ENCODE assay signal across 8 mouse cellular contexts in the genomic region with DNA sequence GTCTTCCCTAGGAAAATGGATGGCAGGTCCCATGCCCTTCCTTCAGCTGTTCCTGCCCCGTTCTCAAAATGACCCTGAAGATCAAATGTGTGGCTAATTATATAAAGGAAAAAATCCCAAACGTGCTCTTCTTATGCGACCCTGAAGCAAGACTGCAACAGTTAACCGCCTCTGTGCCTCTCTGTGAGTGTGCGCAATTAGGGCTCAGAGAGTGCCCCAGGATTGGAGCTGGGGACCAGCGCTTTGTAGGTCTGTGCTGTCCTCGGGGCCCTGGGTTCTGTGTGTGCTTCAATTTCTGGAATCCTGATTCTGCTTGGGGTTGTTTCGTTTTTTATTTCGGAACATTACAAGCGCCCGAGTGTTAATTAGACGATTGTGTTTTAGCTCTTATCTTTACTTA. TPM values are rescaled to one million over a fixed set of nuclear protein-coding genes. Genes with fewer than 3 reads are reported as not detected.
DNase-seq lines count a peak whose midpoint lies in the region; ATAC-seq and TF ChIP-seq lines count a peak whose summit lies in the region.

No protein-coding gene starts in this region.

- intact Hi-C loops in left cerebral cortex, postnatal 4 days (cut with DNase I): no loop called here

- H3K4me3 ChIP-seq in lung, embryonic 14.5 days (ENCODE audit: low read depth, low read length): peak overlapping the region; percentile 33
- H3K4me3 ChIP-seq in embryonic fibroblast, embryonic 13.5 days (ENCODE audit: insufficient read depth, low read length): peak overlapping the region; percentile 22
- peak overlapping the region; percentile 38 for H3K4me3 ChIP-seq in limb, embryonic 11.5 days (ENCODE audit: low read depth, low read length)
- peak overlapping the region; percentile 32 for H3K4me3 ChIP-seq in neural tube, embryonic 15.5 days (replicated peaks)

- WGBS in lung, embryonic 14.5 days: 11% methylated on average over 12 of the region's 12 CpGs
- WGBS in limb, embryonic 11.5 days: 8% methylated on average over 12 of the region's 12 CpGs
- 14% methylated on average over 12 of the region's 12 CpGs for whole genome bisulfite sequencing in neural tube, embryonic 15.5 days

- H3K4me1 ChIP-seq in lung, embryonic 14.5 days (ENCODE audit: insufficient read depth): 0 out of 2 replicates have a peak, but pooled peaks cover 7% of the 10 kb centered on the region
- no peaks in the 10 kb centered on the region for H3K4me1 ChIP-seq in embryonic fibroblast, embryonic 13.5 days (ENCODE audit: control insufficient read depth, insufficient read depth, low read length)
- H3K4me1 ChIP-seq in limb, embryonic 11.5 days (ENCODE audit: control insufficient read depth, insufficient read depth, low read length): no peaks in the 10 kb centered on the region
- peaks cover 9% of the 10 kb centered on the region for H3K4me1 ChIP-seq in neural tube, embryonic 15.5 days

- no peak for TF ChIP-seq CTCF in lung, embryonic 14.5 days (IDR thresholded peaks at IDR 0.05; ENCODE audit: low read depth)
- no peak for TF ChIP-seq CTCF in embryonic fibroblast, embryonic 13.5 days (IDR thresholded peaks at IDR 0.05; ENCODE audit: borderline replicate concordance, insufficient read depth, low read length)

- TF ChIP-seq POLR2A in embryonic fibroblast, embryonic 13.5 days (IDR thresholded peaks at IDR 0.05; ENCODE audit: low read depth, low read length): no peak

- peak; percentile 71; the same call in 1 of the 2 replicates for ATAC-seq in lung, embryonic 14.5 days (ENCODE audit: insufficient read depth)
- ATAC-seq in limb, embryonic 11.5 days (ENCODE audit: insufficient number of reproducible peaks, low FRiP score, low TSS enrichment, low read depth): no peak
- ATAC-seq in neural tube, embryonic 15.5 days (ENCODE audit: low FRiP score): no peak

- no peak overlapping the region for H3K27ac ChIP-seq in lung, embryonic 14.5 days (ENCODE audit: low read depth)
- no peak overlapping the region for H3K27ac ChIP-seq in embryonic fibroblast, embryonic 13.5 days (ENCODE audit: insufficient read depth, low read length)
- no peak overlapping the region for H3K27ac ChIP-seq in limb, embryonic 11.5 days (replicated peaks; ENCODE audit: low read depth, low read length)
- no peak overlapping the region for H3K27ac ChIP-seq in neural tube, embryonic 15.5 days (replicated peaks)

- H3K9ac ChIP-seq in lung, embryonic 14.5 days: peak overlapping the region; percentile 42
- H3K9ac ChIP-seq in limb, embryonic 11.5 days (ENCODE audit: low read length): peak overlapping the region; percentile 52; the same call in 1 of the 2 replicates
- no peak overlapping the region; the same call in 1 of the 2 replicates for H3K9ac ChIP-seq in neural tube, embryonic 15.5 days (replicated peaks)

- H3K27me3 ChIP-seq in lung, embryonic 14.5 days (ENCODE audit: insufficient read depth, low read length): no peaks in the 10 kb centered on the region
- H3K27me3 ChIP-seq in limb, embryonic 11.5 days (ENCODE audit: control insufficient read depth, insufficient read depth, low read length): no peaks in the 10 kb centered on the region
- no peaks in the 10 kb centered on the region for H3K27me3 ChIP-seq in neural tube, embryonic 15.5 days (replicated peaks)

- H3K36me3 ChIP-seq in lung, embryonic 14.5 days (ENCODE audit: insufficient read depth): no peaks in the 10 kb centered on the region
- no peaks in the 10 kb centered on the region for H3K36me3 ChIP-seq in limb, embryonic 11.5 days (ENCODE audit: control insufficient read depth, insufficient read depth, low read length)
- H3K36me3 ChIP-seq in neural tube, embryonic 15.5 days: no peaks in the 10 kb centered on the region

- no peaks in the 10 kb centered on the region for H3K9me3 ChIP-seq in lung, embryonic 14.5 days (ENCODE audit: low read depth, low read length)
- H3K9me3 ChIP-seq in limb, embryonic 11.5 days (ENCODE audit: control insufficient read depth, low read length): no peaks in the 10 kb centered on the region
- no peaks in the 10 kb centered on the region for H3K9me3 ChIP-seq in neural tube, embryonic 15.5 days (replicated peaks)

- H3K4me2 ChIP-seq in lung, embryonic 14.5 days: peak overlapping the region; percentile 69
- H3K4me2 ChIP-seq in limb, embryonic 11.5 days (ENCODE audit: low read depth, severe bottlenecking): peak overlapping the region; percentile 82
- H3K4me2 ChIP-seq in neural tube, embryonic 15.5 days: peak overlapping the region; percentile 63

- DNase-seq in lung, embryonic 14.5 days: peak; percentile 29
- no peak for DNase-seq in lung, postnatal 36 days
- no peak for DNase-seq in limb, embryonic 11.5 days (ENCODE audit: low spot score)
- DNase-seq in left cerebral cortex, postnatal 4 days: no peak
- no peak for DNase-seq in thymus, postnatal 0 days (ENCODE audit: low spot score)
- no peak for DNase-seq in natural killer cell, adult 2 months (ENCODE audit: low spot score in 2 of 2)

RNA-seq across cellular contexts. Expression of a gene that starts 0.5 kb away (rescaled TPM):
- polyA plus RNA-seq in lung, embryonic 14.5 days (2014; fragmentation: Nextera tagmentation; extraction: Ambion mirVana): 0.12 and 0.18 TPM in 2 replicates
- polyA plus RNA-seq in embryonic fibroblast, embryonic 13.5 days (2011; ENCODE audit: insufficient read length, low read depth, missing spikeins): not detected in 2 replicates
- polyA plus RNA-seq in limb, embryonic 11.5 days (2014; fragmentation: Nextera tagmentation; extraction: Ambion mirVana): not detected in 2 replicates
- 0.27 and 0.31 TPM in 2 replicates for polyA plus RNA-seq in neural tube, embryonic 15.5 days (2015; fragmentation: Nextera tagmentation; extraction: Ambion mirVana)
- under 1 TPM; 0.46 to 0.64 TPM for total RNA-seq in left cerebral cortex, postnatal 4 days (2021)
- polyA plus RNA-seq in thymus, postnatal 0 days (2015; fragmentation: Nextera tagmentation; extraction: Ambion mirVana): 0.14 and 0.18 TPM in 2 replicates

RNA-seq across cellular contexts. Expression of a gene that starts 51.8 kb away (rescaled TPM):
- 8.3 and 8.9 TPM in 2 replicates for polyA plus RNA-seq in lung, embryonic 14.5 days (2014; fragmentation: Nextera tagmentation; extraction: Ambion mirVana)
- 6.8 and 7.0 TPM in 2 replicates for polyA plus RNA-seq in embryonic fibroblast, embryonic 13.5 days (2011; ENCODE audit: insufficient read length, low read depth, missing spikeins)
- polyA plus RNA-seq in limb, embryonic 11.5 days (2014; fragmentation: Nextera tagmentation; extraction: Ambion mirVana): 9.6 and 9.9 TPM in 2 replicates
- polyA plus RNA-seq in neural tube, embryonic 15.5 days (2015; fragmentation: Nextera tagmentation; extraction: Ambion mirVana): 8.9 and 9.6 TPM in 2 replicates
- 1 to 10 TPM; 8.1 to 8.6 TPM for total RNA-seq in left cerebral cortex, postnatal 4 days (2021)
- polyA plus RNA-seq in thymus, postnatal 0 days (2015; fragmentation: Nextera tagmentation; extraction: Ambion mirVana): 6.9 and 7.6 TPM in 2 replicates
